In genomic region chr9:14299819-14300218, GRCm38 (mm10) we compare ENCODE assay signal across 16 mouse cellular contexts.
"Had no signal": no experiment of that assay in that cellular context is flagged by ENCODE, and none has a peak within 500 bp of the region (broad histone marks: within the 10 kb centered on the region; RNA-seq: fewer than 3 reads in every experiment).

No protein-coding gene starts in this region.

- H3K4me1 ChIP-seq: liver, embryonic 13.5 days had no signal

- H3K9ac ChIP-seq: limb, embryonic 12.5 days; liver, embryonic 13.5 days had no signal

- H3K4me2 ChIP-seq: limb, embryonic 12.5 days; liver, embryonic 13.5 days; midbrain, embryonic 11.5 days had no signal

- H3K27me3 ChIP-seq: limb, embryonic 12.5 days; liver, embryonic 13.5 days had no signal

- H3K27ac ChIP-seq: kidney, postnatal 0 days; layer of hippocampus, adult 2 months; limb, embryonic 12.5 days; liver, embryonic 13.5 days had no signal

- H3K9me3 ChIP-seq: limb, embryonic 12.5 days; liver, embryonic 13.5 days had no signal

- DNase-seq: kidney, adult 18-20 months; kidney, postnatal 25 days; layer of hippocampus, adult 9-11 months; liver, embryonic 13.5 days; lung, adult 2 months; lung, postnatal 14 days; lung, postnatal 4 days; midbrain, embryonic 14.5 days; right cerebral cortex, adult 18-20 months; right cerebral cortex, postnatal 25 days; spleen, adult 18-20 months; thymus, postnatal 25 days had no signal

- H3K4me3 ChIP-seq: layer of hippocampus, adult 2 months; limb, embryonic 12.5 days; liver, embryonic 13.5 days had no signal

- H3K36me3 ChIP-seq: liver, embryonic 13.5 days had no signal
